Mouse (Mus musculus): Measurements from ENCODE around the gene Gm10309. TPM values are rescaled to one million over a fixed set of nuclear protein-coding genes. Genes with fewer than 3 reads are reported as not detected.
A peak's percentile ranks its signal among the peaks of the same experiment; 100 is the strongest.

The Gm10309 gene
- polyA plus RNA-seq, 1 experiment from 2014 or later = 0.44 TPM

DNA sequence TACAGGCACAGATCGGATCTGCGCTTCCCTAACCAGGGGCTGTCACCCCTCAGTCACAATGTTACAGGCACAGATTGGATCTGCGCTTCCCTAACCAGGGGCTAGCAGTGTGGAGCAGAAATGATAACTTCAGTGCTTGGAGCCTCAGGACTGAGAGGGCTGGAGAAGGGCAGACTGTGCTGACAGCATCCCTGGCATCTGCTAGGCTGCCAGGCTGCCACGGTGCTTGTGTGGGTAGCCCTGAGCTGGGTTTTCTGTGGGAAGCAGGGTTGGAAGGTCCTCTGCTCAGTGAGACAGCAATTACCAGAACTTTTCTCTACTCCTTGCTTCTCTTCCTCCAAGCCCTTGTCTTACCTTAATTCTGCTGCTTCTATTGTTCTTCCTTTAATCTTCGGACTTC, 37.1 kb downstream of the Gm10309 start:
- Histone ChIP-seq H3K9me3 (no peaks in the 10 kb centered on the region), H3K9ac (no peak overlapping the region), H3K4me2 (no peak overlapping the region), H3K4me3 (no peak overlapping the region), H3K27me3 (no peaks in the 10 kb centered on the region), H3K4me1 (peaks cover 27% of the 10 kb centered on the region), H3K36me3 (no peaks in the 10 kb centered on the region), H3K27ac (no peak overlapping the region)
- ATAC-seq (ENCODE audit: insufficient number of reproducible peaks, insufficient read depth, low FRiP score, low TSS enrichment, low read depth) = no peak
- 67% methylated on average over 5 of the region's 5 CpGs for WGBS

DNA sequence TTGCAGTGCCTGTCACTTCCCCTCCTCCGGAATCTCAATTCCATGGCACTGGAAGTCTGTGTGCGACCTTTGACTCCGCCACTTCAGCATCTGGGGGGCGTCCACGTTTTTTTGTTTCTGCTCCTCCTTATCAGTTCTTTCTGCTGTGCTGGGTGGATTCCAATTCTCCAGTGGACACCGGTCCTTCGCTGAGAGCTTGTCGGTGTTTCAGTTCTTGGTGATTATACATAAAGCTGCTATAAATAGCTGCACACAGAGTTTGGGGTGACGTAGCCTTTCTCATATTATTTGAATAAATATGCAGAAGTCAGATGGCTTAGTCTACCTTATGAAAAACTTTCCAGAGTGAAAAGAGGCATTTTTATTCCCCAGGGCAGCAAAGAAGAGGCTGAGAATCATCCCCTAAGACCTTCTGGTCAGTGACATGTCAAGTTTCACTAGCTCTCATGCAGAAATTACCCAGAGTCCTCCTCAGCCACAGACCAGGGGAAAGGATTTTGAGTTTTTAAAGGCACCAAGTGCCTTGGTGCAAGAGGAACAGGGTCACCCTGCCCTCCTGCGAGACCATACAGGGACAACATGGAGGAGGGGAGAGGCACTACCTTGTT, 37.6 kb downstream of the Gm10309 start:
- no peaks in the 10 kb centered on the region for H3K36me3 ChIP-seq
- H3K27ac ChIP-seq = no peak overlapping the region
- no peak overlapping the region for H3K4me3 ChIP-seq
- whole genome bisulfite sequencing = 60% methylated on average over 10 of the region's 10 CpGs
- ATAC-seq (ENCODE audit: insufficient number of reproducible peaks, insufficient read depth, low FRiP score, low TSS enrichment, low read depth) = no peak
- H3K4me1 ChIP-seq = peaks cover 27% of the 10 kb centered on the region
- no peak overlapping the region for H3K9ac ChIP-seq
- H3K9me3 ChIP-seq = no peaks in the 10 kb centered on the region
- H3K4me2 ChIP-seq = no peak overlapping the region
- H3K27me3 ChIP-seq = no peaks in the 10 kb centered on the region

- Histone ChIP-seq H3K27me3 (no peaks in the 10 kb centered on the region), H3K4me1 (peaks cover 27% of the 10 kb centered on the region), H3K4me2 (no peak overlapping the region), H3K9me3 (no peaks in the 10 kb centered on the region), H3K4me3 (no peak overlapping the region), H3K9ac (no peak overlapping the region), H3K27ac (no peak overlapping the region), H3K36me3 (no peaks in the 10 kb centered on the region)
- no peak for ATAC-seq (ENCODE audit: insufficient number of reproducible peaks, insufficient read depth, low FRiP score, low TSS enrichment, low read depth)
- WGBS = 55% methylated on average over 7 of the region's 7 CpGs
Observed at GRCm38 (mm10) chr17:86466871-86467270, 38.2 kb downstream of the Gm10309 start.

DNA sequence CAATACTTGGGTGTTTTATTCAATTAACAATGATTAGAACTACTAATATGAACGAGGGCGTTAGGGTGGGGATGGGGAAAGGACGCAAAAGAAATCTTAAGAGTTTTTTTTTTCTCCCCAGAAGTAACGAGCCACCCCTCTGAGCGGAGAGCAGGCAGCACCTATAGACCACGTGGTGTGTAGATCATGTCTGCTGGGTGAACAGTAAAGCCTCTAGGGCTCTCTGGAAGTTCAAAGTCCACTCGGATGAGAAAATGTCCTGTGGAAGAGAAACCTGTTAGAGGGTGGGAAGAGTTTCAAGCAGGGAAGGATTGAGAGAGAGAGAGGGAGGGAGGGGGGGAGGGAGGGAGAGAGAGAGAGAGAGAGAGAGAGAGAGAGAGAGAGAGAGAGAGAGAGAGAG, 38.6 kb downstream of the Gm10309 start:
- Histone ChIP-seq H3K27me3 (no peaks in the 10 kb centered on the region), H3K27ac (no peak overlapping the region), H3K4me1 (peaks cover 26% of the 10 kb centered on the region), H3K4me2 (no peak overlapping the region), H3K36me3 (no peaks in the 10 kb centered on the region), H3K9ac (no peak overlapping the region), H3K4me3 (no peak overlapping the region), H3K9me3 (no peaks in the 10 kb centered on the region)
- no peak for ATAC-seq (ENCODE audit: insufficient number of reproducible peaks, insufficient read depth, low FRiP score, low TSS enrichment, low read depth)
- WGBS = 68% methylated on average over 7 of the region's 7 CpGs

DNA sequence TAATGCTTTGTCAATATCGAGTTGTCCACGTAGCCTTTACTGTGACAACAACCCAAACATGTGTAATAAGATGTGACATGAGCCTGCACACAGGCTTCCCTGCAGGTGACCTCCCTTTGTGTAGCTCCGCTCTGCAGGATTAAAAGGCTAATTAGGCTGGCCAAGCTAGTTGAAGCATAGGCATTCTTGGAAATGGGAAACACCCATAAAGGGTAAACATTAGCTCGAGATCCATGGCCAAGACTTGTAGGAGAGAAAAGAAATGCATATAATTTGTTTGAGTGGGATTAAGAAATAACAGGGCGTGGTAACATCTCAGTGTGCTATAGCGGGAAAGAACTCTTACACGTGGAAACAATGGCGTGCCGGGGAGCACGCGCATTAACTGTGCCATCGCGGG, 39.2 kb downstream of the Gm10309 start:
- ATAC-seq (ENCODE audit: insufficient number of reproducible peaks, insufficient read depth, low FRiP score, low TSS enrichment, low read depth) = no peak
- Histone ChIP-seq H3K27ac (no peak overlapping the region), H3K4me3 (no peak overlapping the region), H3K4me2 (no peak overlapping the region), H3K36me3 (no peaks in the 10 kb centered on the region), H3K9ac (no peak overlapping the region), H3K9me3 (no peaks in the 10 kb centered on the region), H3K27me3 (no peaks in the 10 kb centered on the region), H3K4me1 (peaks cover 25% of the 10 kb centered on the region)
- WGBS = 74% methylated on average over 13 of the region's 13 CpGs

DNA sequence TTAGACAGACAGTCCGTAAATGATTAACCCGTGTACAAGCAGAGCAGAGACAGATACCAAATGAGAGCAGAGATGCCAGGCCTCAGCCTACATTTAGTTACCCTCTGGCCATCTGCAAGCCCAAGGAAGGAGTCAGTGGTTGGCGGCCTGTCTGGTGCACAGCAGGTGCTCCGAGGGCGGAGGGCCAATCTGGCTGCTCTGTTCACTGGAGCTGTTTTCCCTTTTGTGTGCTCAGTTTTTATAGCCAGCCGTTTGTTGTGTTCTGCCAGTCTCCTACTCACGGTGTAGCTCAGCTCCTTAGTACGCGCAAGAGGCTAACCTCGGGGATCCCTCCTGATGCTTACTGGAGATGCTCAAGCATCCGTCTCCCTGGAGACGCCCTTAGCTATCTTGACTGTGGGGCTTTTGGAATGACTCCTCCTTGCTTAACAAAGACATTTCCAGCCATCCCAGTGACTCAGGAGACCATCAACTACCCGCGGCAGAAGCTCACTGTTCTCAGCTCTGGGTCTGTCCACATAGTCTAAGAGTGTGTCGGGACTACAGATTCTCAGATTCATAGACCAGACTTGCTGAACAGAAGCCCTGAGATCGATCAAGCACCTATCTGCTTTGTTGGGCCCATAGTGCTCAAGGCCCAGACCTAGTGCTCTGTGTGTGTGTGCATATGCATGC, 40.2 kb downstream of the Gm10309 start:
- peaks cover 28% of the 10 kb centered on the region for H3K4me1 ChIP-seq
- no peaks in the 10 kb centered on the region for H3K27me3 ChIP-seq
- H3K4me2 ChIP-seq = no peak overlapping the region
- no peak overlapping the region for H3K4me3 ChIP-seq
- no peak overlapping the region for H3K27ac ChIP-seq
- WGBS = 79% methylated on average over 16 of the region's 16 CpGs
- no peak overlapping the region for H3K9ac ChIP-seq
- no peaks in the 10 kb centered on the region for H3K36me3 ChIP-seq
- no peaks in the 10 kb centered on the region for H3K9me3 ChIP-seq
- ATAC-seq (ENCODE audit: insufficient number of reproducible peaks, insufficient read depth, low FRiP score, low TSS enrichment, low read depth) = no peak

DNA sequence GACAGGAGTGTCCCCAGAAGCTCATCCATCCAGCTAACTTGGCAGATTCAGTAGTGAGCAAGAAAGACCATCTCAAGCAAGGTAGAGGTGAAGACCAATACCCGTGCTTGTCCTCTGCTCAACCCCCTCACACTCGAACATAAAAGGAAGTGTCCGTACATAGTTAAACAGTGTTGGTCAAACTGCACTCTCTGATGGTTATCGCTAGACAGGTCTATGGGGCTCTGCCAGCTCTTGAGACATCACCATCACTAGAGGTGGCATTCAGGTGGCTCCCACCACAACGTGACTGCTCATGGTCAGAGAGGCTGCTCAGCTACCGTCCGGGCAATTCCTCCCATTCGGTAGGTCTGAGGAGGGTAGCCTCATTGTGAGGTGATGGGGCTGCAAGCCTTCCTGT, 40.8 kb downstream of the Gm10309 start:
- 93% methylated on average over 8 of the region's 8 CpGs for WGBS
- Histone ChIP-seq H3K4me3 (no peak overlapping the region), H3K4me2 (no peak overlapping the region), H3K4me1 (peaks cover 26% of the 10 kb centered on the region), H3K27ac (no peak overlapping the region), H3K27me3 (no peaks in the 10 kb centered on the region), H3K9me3 (no peaks in the 10 kb centered on the region), H3K9ac (no peak overlapping the region), H3K36me3 (no peaks in the 10 kb centered on the region)
- no peak for ATAC-seq (ENCODE audit: insufficient number of reproducible peaks, insufficient read depth, low FRiP score, low TSS enrichment, low read depth)

- H3K27ac ChIP-seq = no peak overlapping the region
- WGBS = 52% methylated on average over 3 of the region's 3 CpGs
- no peaks in the 10 kb centered on the region for H3K27me3 ChIP-seq
- no peaks in the 10 kb centered on the region for H3K9me3 ChIP-seq
- H3K4me1 ChIP-seq = peaks cover 20% of the 10 kb centered on the region; the same call in 1 of the 2 replicates
- no peaks in the 10 kb centered on the region for H3K36me3 ChIP-seq
- no peak for ATAC-seq (ENCODE audit: insufficient number of reproducible peaks, insufficient read depth, low FRiP score, low TSS enrichment, low read depth)
- no peak overlapping the region for H3K4me3 ChIP-seq
- no peak overlapping the region for H3K4me2 ChIP-seq
- no peak overlapping the region for H3K9ac ChIP-seq
Observed at GRCm38 (mm10) chr17:86463369-86463768, 41.7 kb downstream of the Gm10309 start.

- 58% methylated on average over 17 of the region's 17 CpGs for WGBS
- H3K4me2 ChIP-seq = no peak overlapping the region
- peaks cover 14% of the 10 kb centered on the region; the same call in 1 of the 2 replicates for H3K4me1 ChIP-seq
- no peaks in the 10 kb centered on the region for H3K9me3 ChIP-seq
- no peaks in the 10 kb centered on the region for H3K36me3 ChIP-seq
- no peaks in the 10 kb centered on the region for H3K27me3 ChIP-seq
- H3K27ac ChIP-seq = no peak overlapping the region
- H3K9ac ChIP-seq = no peak overlapping the region
- H3K4me3 ChIP-seq = no peak overlapping the region
- no peak for ATAC-seq (ENCODE audit: insufficient number of reproducible peaks, insufficient read depth, low FRiP score, low TSS enrichment, low read depth)
Observed at GRCm38 (mm10) chr17:86460645-86461430, 44.2 kb downstream of the Gm10309 start.

GRCm38 (mm10) chr17:86458302-86458980, 46.6 kb downstream of the Gm10309 start:
- Histone ChIP-seq H3K27ac (no peak overlapping the region), H3K9ac (no peak overlapping the region), H3K4me1 (peaks cover 14% of the 10 kb centered on the region; the same call in 1 of the 2 replicates), H3K27me3 (no peaks in the 10 kb centered on the region), H3K36me3 (no peaks in the 10 kb centered on the region), H3K4me3 (no peak overlapping the region), H3K9me3 (no peaks in the 10 kb centered on the region), H3K4me2 (no peak overlapping the region)
- ATAC-seq (ENCODE audit: insufficient number of reproducible peaks, insufficient read depth, low FRiP score, low TSS enrichment, low read depth) = no peak
- WGBS = 82% methylated on average over 11 of the region's 11 CpGs

DNA sequence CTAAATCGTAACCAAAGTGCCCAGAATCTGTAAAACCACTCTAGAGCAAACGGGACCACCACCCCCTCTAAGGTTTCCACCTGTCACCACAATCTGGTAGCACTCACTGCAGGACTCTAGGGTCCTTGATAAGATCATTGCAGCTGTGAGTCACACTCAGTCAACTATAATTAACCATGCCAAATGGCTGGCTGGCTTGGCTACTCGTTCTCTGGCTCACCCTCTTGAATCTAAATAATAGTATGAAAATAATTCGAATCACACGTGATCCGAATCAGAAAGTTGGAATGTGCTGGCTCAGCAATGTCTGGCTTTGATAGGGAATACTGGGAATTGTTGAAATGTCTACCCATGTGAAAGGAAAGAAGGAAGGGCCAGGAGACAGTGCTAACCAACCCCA, 48.5 kb downstream of the Gm10309 start:
- H3K9me3 ChIP-seq = no peaks in the 10 kb centered on the region
- H3K27me3 ChIP-seq = no peaks in the 10 kb centered on the region
- H3K4me3 ChIP-seq = no peak overlapping the region
- 0 out of 2 replicates have a peak, but pooled peaks have one; percentile 32 for ATAC-seq (ENCODE audit: insufficient number of reproducible peaks, insufficient read depth, low FRiP score, low TSS enrichment, low read depth)
- H3K36me3 ChIP-seq = no peaks in the 10 kb centered on the region
- WGBS = 62% methylated on average over 6 of the region's 6 CpGs
- no peak overlapping the region for H3K9ac ChIP-seq
- H3K4me2 ChIP-seq = no peak overlapping the region
- peaks cover 14% of the 10 kb centered on the region; the same call in 1 of the 2 replicates for H3K4me1 ChIP-seq
- no peak overlapping the region for H3K27ac ChIP-seq

All from embryonic facial prominence, embryonic 13.5 days (tissue).